ENCODE assay signal across 26 mouse cellular contexts in the genomic region with DNA sequence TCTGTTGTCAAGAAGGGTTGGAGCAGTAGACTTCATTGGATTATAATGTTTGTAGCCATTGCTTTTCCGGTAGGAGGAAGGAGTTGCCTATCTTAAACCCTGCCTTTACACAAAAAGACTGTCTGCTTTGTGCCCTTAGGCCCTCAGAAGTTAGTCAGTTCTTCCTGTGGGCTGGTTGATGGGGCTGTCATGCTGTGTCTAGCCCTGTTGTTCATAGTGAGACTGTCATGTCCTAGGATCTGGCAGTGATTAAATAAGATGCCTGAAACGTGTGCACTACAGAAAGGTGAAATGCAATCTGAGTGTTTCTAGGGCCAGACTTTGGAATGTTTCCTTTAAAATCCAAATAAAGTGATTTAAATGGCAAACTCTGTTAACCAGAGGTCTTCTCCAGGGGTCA. TPM values are rescaled to one million over a fixed set of nuclear protein-coding genes. Genes with fewer than 3 reads are reported as not detected.
DNase-seq lines count a peak whose midpoint lies in the region; ATAC-seq lines count a peak whose summit lies in the region.
"Had no signal": no experiment of that assay in that cellular context is flagged by ENCODE, and none has a peak within 500 bp of the region (broad histone marks: within the 10 kb centered on the region; RNA-seq: fewer than 3 reads in every experiment).

No protein-coding gene starts in this region.

- H3K4me1 ChIP-seq in midbrain, embryonic 11.5 days (ENCODE audit: control insufficient read depth, insufficient read depth, low read length) = peaks cover 3% of the 10 kb centered on the region; the same call in 1 of the 2 replicates
- H3K4me1 ChIP-seq in midbrain, embryonic 14.5 days (ENCODE audit: control insufficient read depth, insufficient read depth, low read length) = peaks cover 11% of the 10 kb centered on the region
- H3K4me1 ChIP-seq in embryonic facial prominence, embryonic 10.5 days = peaks cover 11% of the 10 kb centered on the region
- H3K4me1 ChIP-seq: embryonic facial prominence, embryonic 15.5 days; limb, embryonic 12.5 days had no signal

- H3K27ac ChIP-seq in midbrain, embryonic 11.5 days (ENCODE audit: low read depth, low read length) = no peak overlapping the region
- H3K27ac ChIP-seq in midbrain, embryonic 14.5 days (replicated peaks; ENCODE audit: low read depth, low read length) = no peak overlapping the region
- H3K27ac ChIP-seq in embryonic facial prominence, embryonic 10.5 days (replicated peaks) = no peak overlapping the region
- H3K27ac ChIP-seq: embryonic facial prominence, embryonic 15.5 days; heart, embryonic 10.5 days; heart, embryonic 15.5 days; hindbrain, embryonic 13.5 days; limb, embryonic 12.5 days; midbrain, embryonic 12.5 days had no signal

- no peak overlapping the region for H3K4me3 ChIP-seq in midbrain, embryonic 11.5 days (ENCODE audit: low read depth, low read length)
- no peak overlapping the region for H3K4me3 ChIP-seq in midbrain, embryonic 14.5 days (replicated peaks; ENCODE audit: low read depth, low read length)
- H3K4me3 ChIP-seq in embryonic facial prominence, embryonic 10.5 days = no peak overlapping the region
- H3K4me3 ChIP-seq: embryonic facial prominence, embryonic 15.5 days; heart, embryonic 10.5 days; heart, embryonic 15.5 days; hindbrain, embryonic 13.5 days; limb, embryonic 12.5 days; midbrain, embryonic 12.5 days had no signal

- DNase-seq in embryo, embryonic 10 days (ENCODE audit: low spot score) = peak; percentile 9
- no peak for DNase-seq in embryo, embryonic 9.5 days (ENCODE audit: extremely low spot score)
- peak; percentile 69 for DNase-seq in midbrain, embryonic 11.5 days (ENCODE audit: low spot score, missing footprints)
- no peak for DNase-seq in midbrain, embryonic 14.5 days
- DNase-seq in embryonic facial prominence, embryonic 10.5 days (ENCODE audit: low spot score) = peak; percentile 24
- DNase-seq in urinary bladder, postnatal 25 days (ENCODE audit: low spot score) = no peak
- DNase-seq in left cerebral cortex, postnatal 25 days (ENCODE audit: low spot score in 2 of 2) = no peak
- DNase-seq in heart, postnatal 4 days = no peak
- DNase-seq: adrenal gland, postnatal 25 days; cerebellum, adult 11-12 months; cerebellum, adult 9-11 months; gastrocnemius, postnatal 25 days; heart, adult 11 months; heart, postnatal 36 days; kidney, adult 11 months; layer of hippocampus, adult 9-11 months; liver, postnatal 0 days; lung, postnatal 36 days had no signal

- H3K36me3 ChIP-seq in midbrain, embryonic 11.5 days (ENCODE audit: control insufficient read depth, insufficient read depth, low read length) = no peaks in the 10 kb centered on the region
- H3K36me3 ChIP-seq in midbrain, embryonic 14.5 days (ENCODE audit: control insufficient read depth, insufficient read depth, low read length) = no peaks in the 10 kb centered on the region
- no peaks in the 10 kb centered on the region for H3K36me3 ChIP-seq in embryonic facial prominence, embryonic 10.5 days (replicated peaks)
- H3K36me3 ChIP-seq: embryonic facial prominence, embryonic 15.5 days; heart, embryonic 10.5 days; limb, embryonic 12.5 days; midbrain, embryonic 12.5 days had no signal

- no peak for ATAC-seq in midbrain, embryonic 11.5 days (ENCODE audit: low FRiP score)
- ATAC-seq in midbrain, embryonic 14.5 days (ENCODE audit: low FRiP score, low TSS enrichment) = no peak
- ATAC-seq: forebrain, embryonic 14.5 days; liver, postnatal 0 days had no signal

- WGBS in midbrain, embryonic 11.5 days = 61% methylated on average over 2 of the region's 2 CpGs
- 59% methylated on average over 2 of the region's 2 CpGs for WGBS in midbrain, embryonic 14.5 days
- WGBS in embryonic facial prominence, embryonic 10.5 days = 22% methylated on average over 2 of the region's 2 CpGs

- no peak overlapping the region for H3K4me2 ChIP-seq in midbrain, embryonic 11.5 days
- no peak overlapping the region for H3K4me2 ChIP-seq in midbrain, embryonic 14.5 days (ENCODE audit: low read length)
- H3K4me2 ChIP-seq: embryonic facial prominence, embryonic 15.5 days; heart, embryonic 15.5 days; hindbrain, embryonic 13.5 days; limb, embryonic 12.5 days; liver, embryonic 11.5 days; midbrain, embryonic 12.5 days had no signal

- H3K9me3 ChIP-seq in midbrain, embryonic 11.5 days (ENCODE audit: control insufficient read depth, low read length) = no peaks in the 10 kb centered on the region
- no peaks in the 10 kb centered on the region for H3K9me3 ChIP-seq in midbrain, embryonic 14.5 days (ENCODE audit: control insufficient read depth, low read length)
- no peaks in the 10 kb centered on the region for H3K9me3 ChIP-seq in embryonic facial prominence, embryonic 10.5 days
- H3K9me3 ChIP-seq: embryonic facial prominence, embryonic 15.5 days; heart, embryonic 10.5 days; heart, embryonic 15.5 days; hindbrain, embryonic 13.5 days; limb, embryonic 12.5 days; midbrain, embryonic 12.5 days had no signal

- intact Hi-C loops in left cerebral cortex, postnatal 25 days (cut with DNase I) = no loop called here

- H3K9ac ChIP-seq in midbrain, embryonic 11.5 days (ENCODE audit: low read length) = no peak overlapping the region
- H3K9ac ChIP-seq in midbrain, embryonic 14.5 days (replicated peaks; ENCODE audit: low read length) = no peak overlapping the region
- H3K9ac ChIP-seq: embryonic facial prominence, embryonic 15.5 days; heart, embryonic 15.5 days; hindbrain, embryonic 13.5 days; limb, embryonic 12.5 days; liver, postnatal 0 days; midbrain, embryonic 12.5 days had no signal

- H3K27me3 ChIP-seq in midbrain, embryonic 11.5 days (ENCODE audit: control insufficient read depth, insufficient read depth, low read length) = no peaks in the 10 kb centered on the region
- H3K27me3 ChIP-seq in midbrain, embryonic 14.5 days (ENCODE audit: control insufficient read depth, insufficient read depth, low read length) = no peaks in the 10 kb centered on the region
- no peaks in the 10 kb centered on the region for H3K27me3 ChIP-seq in embryonic facial prominence, embryonic 10.5 days (replicated peaks; ENCODE audit: low read depth, poor library complexity, severe bottlenecking)
- H3K27me3 ChIP-seq: embryonic facial prominence, embryonic 15.5 days; heart, embryonic 15.5 days; hindbrain, embryonic 13.5 days; limb, embryonic 12.5 days; midbrain, embryonic 12.5 days had no signal

RNA-seq across cellular contexts. Expression of gene Herc3, which starts 10.9 kb away (rescaled TPM):
- 7.7 and 8.7 TPM in 2 replicates for polyA plus RNA-seq in midbrain, embryonic 11.5 days (2014; fragmentation: Nextera tagmentation; extraction: Ambion mirVana)
- 29.2 and 30.4 TPM in 2 replicates for polyA plus RNA-seq in midbrain, embryonic 14.5 days (2014; fragmentation: Nextera tagmentation; extraction: Ambion mirVana)
- polyA plus RNA-seq in embryonic facial prominence, embryonic 10.5 days (2016; fragmentation: Nextera tagmentation; extraction: Ambion mirVana) = 4.8 and 5.9 TPM in 2 replicates
- total RNA-seq in left cerebral cortex, postnatal 25 days (2021) = 100 to 1,000 TPM; 168 to 293 TPM
- 100 to 1,000 TPM; 116 to 127 TPM for total RNA-seq in heart, postnatal 4 days (2021)

Comparison
In these comparisons a context has a peak if more than half of its experiments do, and no peak if none do; other contexts are left out.
1. DNase-seq: peak in embryo, embryonic 10 days (single experiment), midbrain, embryonic 11.5 days (single experiment) and embryonic facial prominence, embryonic 10.5 days (single experiment); none in embryo, embryonic 9.5 days (single experiment), midbrain, embryonic 14.5 days (single experiment), urinary bladder, postnatal 25 days (single experiment), left cerebral cortex, postnatal 25 days (0 of 2) and heart, postnatal 4 days (single experiment).